Mouse (Mus musculus) kidney, adult 2 months (tissue): ENCODE measurements around the gene Ifi27. TPM values are rescaled to one million over a fixed set of nuclear protein-coding genes. Genes with fewer than 3 reads are reported as not detected.
A peak's percentile ranks its signal among the peaks of the same experiment; 100 is the strongest.
"Not testable (repeated sequence)": the region's sequence is repeated elsewhere in the genome, so short reads cannot be mapped to it uniquely, and the experiment has no call there.

Source experiments
- DNase-seq: peaks from one replicate; pipeline ENCODE4 v3.0.0; 2021
- H3K27ac ChIP-seq: fragments of 200-500 bp; 2 replicates; pipeline ENCODE4 v1.5.1; 2012; ENCODE audit warnings: low read depth, low read length, control low read depth, inconsistent platforms; ENCODE audit not compliant: insufficient read depth
- H3K27me3 ChIP-seq: fragments of 200-500 bp; replicated peaks from 2 replicates; pipeline ENCODE4 v1.6.1; 2012; ENCODE audit warnings: mild to moderate bottlenecking, moderate library complexity, low read length, inconsistent platforms; ENCODE audit not compliant: control insufficient read depth, insufficient read depth
- H3K36me3 ChIP-seq: fragments of 200-500 bp; 2 replicates; pipeline ENCODE4 v1.6.1; 2012; ENCODE audit warnings: mild to moderate bottlenecking, moderate library complexity, low read length, inconsistent platforms; ENCODE audit not compliant: control insufficient read depth, insufficient read depth
- H3K4me1 ChIP-seq: fragments of 200-500 bp; 2 replicates; pipeline ENCODE4 v1.6.1; 2011; ENCODE audit warnings: low read length; ENCODE audit not compliant: control insufficient read depth, insufficient read depth
- H3K4me3 ChIP-seq: fragments of 200-500 bp; 2 replicates; pipeline ENCODE4 v1.5.1; 2011; ENCODE audit warnings: mild to moderate bottlenecking, low read depth, low read length, control low read depth; ENCODE audit not compliant: insufficient read depth
- CTCF ChIP-seq: fragments of 200-500 bp; conservative IDR thresholded peaks from 2 replicates; pipeline ENCODE4 v1.5.1; 2011; ENCODE audit warnings: low read depth, mild to moderate bottlenecking, control low read depth, low read length, moderate library complexity, mixed read lengths; ENCODE audit not compliant: insufficient read depth, insufficient read length
- POLR2A ChIP-seq: fragments of 200-500 bp; IDR thresholded peaks from one replicate; pipeline ENCODE4 v1.6.1; 2011; ENCODE audit warnings: low read depth, low read length, control low read depth
- WGBS: fragments of 180-500 bp; shearing (Covaris S2); methylation state at CpG from one replicate; pipeline ENCODE4 v1.1.7; 2018; 5-methylcytosine and 5-hydroxymethylcytosine counted together
- polyA plus RNA-seq: library from polyadenylated mRNA; depleted of rRNA; stranded (reverse); fragments of >200 nt; gene quantifications from 2 replicates; pipeline ENCODE4 v1.2.3, GENCODE M21; 2012

The Ifi27 gene
- polyA plus RNA-seq, 1 experiment, result 355 TPM

DNA sequence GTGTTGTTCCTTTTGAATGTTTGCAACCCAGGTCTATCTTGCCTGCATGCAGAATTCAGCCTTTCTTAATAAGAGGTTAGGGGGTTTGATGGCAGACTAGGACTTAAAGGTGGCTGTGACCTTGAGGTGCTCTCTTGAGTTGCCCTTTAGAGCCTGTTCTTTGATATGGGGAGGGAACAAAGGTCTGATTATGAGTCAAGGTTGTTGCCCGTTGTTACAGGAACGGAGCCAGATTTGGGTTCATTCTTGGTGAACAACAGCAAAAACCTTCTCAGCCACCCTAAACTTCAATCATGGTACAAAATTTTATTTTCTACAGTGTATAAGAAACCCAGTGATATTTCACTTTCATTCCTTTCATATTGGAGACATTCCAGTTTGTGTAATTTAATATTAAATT lies 581 bp upstream of the Ifi27 start:
- DNase-seq, result peak; percentile 37
- 31% methylated on average over 2 of the region's 2 CpGs for WGBS
- Histone ChIP-seq H3K4me3 (no peak overlapping the region), H3K36me3 (no peaks in the 10 kb centered on the region), H3K27ac (peak overlapping the region; percentile 89), H3K27me3 (no peaks in the 10 kb centered on the region), H3K4me1 (peaks cover 12% of the 10 kb centered on the region)
- TF ChIP-seq CTCF (no peak), POLR2A (no peak)

DNA sequence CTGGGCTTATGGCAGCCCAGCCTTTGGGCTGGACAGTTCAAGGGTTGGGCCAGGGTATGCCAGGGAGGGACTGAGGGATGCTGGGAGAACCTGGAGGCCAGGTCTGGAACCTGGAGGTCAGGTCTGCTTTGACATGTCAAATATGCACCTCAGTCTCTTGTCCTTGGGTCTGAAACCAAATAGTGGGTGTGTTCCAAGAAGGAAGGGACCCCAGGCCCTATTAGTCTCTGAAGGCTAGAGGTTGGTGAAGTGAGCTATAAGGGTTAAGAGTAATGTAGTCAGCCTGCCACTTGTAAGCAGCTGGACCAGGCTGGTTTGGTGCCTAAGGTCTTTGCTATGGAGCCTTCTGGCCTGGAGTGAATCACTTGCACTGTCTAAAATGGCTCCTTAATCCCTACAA lies 850 bp downstream of the Ifi27 start:
- no peak for DNase-seq
- H3K4me3 ChIP-seq, result peak overlapping the region; percentile 61
- H3K27ac ChIP-seq, result peak overlapping the region; percentile 87
- H3K36me3 ChIP-seq, result no peaks in the 10 kb centered on the region
- no peak for TF ChIP-seq CTCF
- no peak for TF ChIP-seq POLR2A
- no peaks in the 10 kb centered on the region for H3K27me3 ChIP-seq
- peaks cover 12% of the 10 kb centered on the region for H3K4me1 ChIP-seq

DNA sequence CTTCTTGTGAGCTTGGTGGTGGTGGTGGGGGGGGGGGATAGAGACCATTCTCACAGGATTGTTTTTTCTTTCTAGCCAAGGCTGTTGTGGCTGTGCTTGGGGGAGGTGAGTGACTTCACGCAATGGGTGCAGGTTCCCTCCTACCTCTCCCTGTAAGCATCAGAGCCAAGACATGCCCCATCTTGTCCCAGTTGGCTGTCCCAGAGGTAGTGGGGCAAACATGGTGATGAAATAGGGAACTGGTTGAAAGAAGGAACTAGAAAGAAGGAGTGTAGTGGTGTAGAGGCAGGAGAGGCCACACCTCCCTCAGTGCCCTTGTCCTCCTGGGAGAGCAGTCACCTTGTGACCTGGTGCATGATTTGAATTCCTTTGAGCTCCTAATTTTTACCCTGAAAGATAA lies 3.6 kb downstream of the Ifi27 start:
- Histone ChIP-seq H3K4me1 (peaks cover 12% of the 10 kb centered on the region), H3K27me3 (no peaks in the 10 kb centered on the region), H3K4me3 (no peak overlapping the region), H3K36me3 (no peaks in the 10 kb centered on the region), H3K27ac (no peak overlapping the region)
- WGBS, result 96% methylated on average over 1 of the region's 1 CpGs
- TF ChIP-seq CTCF, result no peak
- TF ChIP-seq POLR2A, result no peak
- no peak for DNase-seq

DNA sequence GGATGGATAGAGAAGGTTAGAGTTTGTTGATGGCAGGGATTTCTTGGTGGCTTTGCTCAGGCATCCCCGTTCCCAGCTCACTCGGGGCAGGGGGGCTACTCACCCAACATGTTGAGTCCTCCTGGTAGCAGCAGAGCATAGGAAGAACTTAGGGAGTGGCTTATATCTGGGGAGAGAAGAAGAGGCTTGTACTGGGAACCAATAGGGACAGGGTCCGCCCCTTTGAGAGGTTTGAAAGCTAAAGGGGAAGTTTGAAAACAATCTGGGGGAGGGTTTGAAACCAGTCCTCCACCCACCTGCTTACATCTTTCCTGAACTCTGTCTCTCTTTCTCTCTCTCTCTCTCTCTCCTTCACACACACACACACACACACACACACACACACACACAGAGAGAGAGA lies 9.5 kb downstream of the Ifi27 start, which contains the start of gene Ifi27l2a:
Ifi27l2a (minus strand) TSS at position 157 of the 400 bp plus-strand sequence.
- peak within 1 kb of the TSS; percentile 32; the same call in 1 of the 2 replicates for H3K4me3 ChIP-seq
- peak; percentile 35 for DNase-seq
- no peaks in the 10 kb centered on the region for H3K36me3 ChIP-seq
- WGBS, result 45% methylated on average over 3 of the region's 3 CpGs
- no peaks in the 10 kb centered on the region for H3K27me3 ChIP-seq
- no peak within 1 kb of the TSS for H3K27ac ChIP-seq
- H3K4me1 ChIP-seq, result no peaks in the 10 kb centered on the region
- TF ChIP-seq POLR2A, result no peak
- no peak for TF ChIP-seq CTCF

DNA sequence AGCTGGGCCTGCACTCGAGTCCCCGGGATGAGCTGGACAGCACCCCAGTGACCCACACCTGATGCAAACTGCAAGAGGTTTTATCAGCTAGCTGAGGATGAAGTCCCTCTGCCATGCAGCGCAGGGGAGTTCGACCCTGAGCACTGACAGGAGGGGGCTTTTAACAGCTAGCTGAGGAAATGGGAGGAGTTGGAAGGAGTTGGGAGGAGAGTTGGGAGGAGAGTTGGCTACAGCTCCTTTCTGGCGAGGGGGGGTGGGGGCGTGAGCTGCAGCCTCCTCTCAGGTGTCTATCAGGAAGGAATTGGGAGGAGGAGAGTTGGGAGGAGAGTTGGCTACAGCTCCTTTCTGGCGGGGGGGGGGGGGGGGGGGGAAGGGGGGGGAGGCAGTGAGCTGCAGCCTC lies 10.2 kb downstream of the Ifi27 start:
- H3K4me1 ChIP-seq, H3K27ac ChIP-seq, DNase-seq, H3K36me3 ChIP-seq, H3K27me3 ChIP-seq, H3K4me3 ChIP-seq: not testable (repeated sequence)
- WGBS, result 27% methylated on average over 6 of the region's 7 CpGs

DNA sequence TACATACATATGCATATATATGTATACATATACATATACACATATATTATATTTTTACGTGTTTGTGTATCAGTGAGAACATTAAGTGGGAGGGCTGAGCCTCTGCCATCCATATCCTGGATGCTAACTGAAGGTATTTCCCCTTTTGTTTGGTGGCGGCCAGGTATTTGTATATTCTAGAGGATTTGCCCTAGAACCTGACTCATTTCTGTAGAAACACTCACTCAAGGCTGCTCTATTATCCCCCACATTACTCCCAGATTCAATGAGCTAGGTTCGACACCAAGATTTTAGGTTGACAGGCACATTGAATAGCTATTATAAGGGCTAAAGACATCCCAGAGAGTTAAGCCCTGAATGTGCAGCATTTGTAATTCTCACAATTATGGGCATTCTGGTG lies 11.0 kb downstream of the Ifi27 start:
- Histone ChIP-seq H3K4me3 (no peak overlapping the region), H3K27me3 (no peaks in the 10 kb centered on the region), H3K36me3 (no peaks in the 10 kb centered on the region), H3K4me1 (no peaks in the 10 kb centered on the region), H3K27ac (no peak overlapping the region)
- TF ChIP-seq POLR2A, result no peak
- no peak for TF ChIP-seq CTCF
- DNase-seq, result no peak
- WGBS, result 81% methylated on average over 3 of the region's 3 CpGs

DNA sequence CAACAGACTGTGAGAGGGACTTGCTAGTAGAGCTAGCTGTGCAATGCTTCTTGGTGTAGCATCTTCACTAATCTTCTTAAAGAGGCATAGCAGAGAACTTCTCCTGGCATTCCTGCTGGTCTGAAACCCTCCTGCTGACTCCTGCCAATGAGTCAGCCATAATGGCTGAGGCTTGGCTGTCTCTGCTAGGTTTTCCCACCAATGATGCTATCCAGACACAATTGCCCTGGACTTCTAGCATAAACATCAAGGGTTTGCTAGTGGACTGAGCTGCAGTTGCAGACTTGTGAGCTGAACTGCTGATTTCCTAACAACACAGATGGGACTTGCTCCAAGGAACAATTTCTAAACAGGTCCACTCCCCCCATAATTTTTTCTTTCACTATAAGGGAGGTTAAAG lies 19.4 kb downstream of the Ifi27 start:
- no peak overlapping the region for H3K4me3 ChIP-seq
- H3K27me3 ChIP-seq, result no peaks in the 10 kb centered on the region
- no peak overlapping the region for H3K27ac ChIP-seq
- DNase-seq, result no peak
- no peaks in the 10 kb centered on the region for H3K36me3 ChIP-seq
- no peak for TF ChIP-seq CTCF
- TF ChIP-seq POLR2A, result no peak
- H3K4me1 ChIP-seq, result no peaks in the 10 kb centered on the region

DNA sequence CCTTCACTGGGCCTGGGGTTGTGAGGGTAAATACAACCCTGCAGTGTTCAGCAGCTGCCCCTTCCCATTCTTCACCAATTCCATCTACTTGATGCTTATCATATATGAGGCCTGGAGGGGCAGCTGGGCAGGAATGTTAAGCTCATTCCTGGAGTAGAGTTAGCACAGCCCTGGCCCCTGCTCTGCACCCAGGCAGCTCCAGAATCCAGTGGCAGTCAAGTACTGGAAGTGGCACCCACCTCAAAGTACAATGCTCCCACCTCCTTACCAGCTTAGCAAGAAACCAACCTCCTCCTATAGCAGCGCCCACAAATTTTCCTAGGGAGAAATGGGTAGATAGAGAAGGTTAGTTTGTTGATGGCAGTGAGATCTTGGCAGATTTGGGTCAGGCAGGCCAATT lies 22.7 kb downstream of the Ifi27 start:
- not testable (repeated sequence) for H3K4me3 ChIP-seq, H3K36me3 ChIP-seq, H3K27me3 ChIP-seq, H3K4me1 ChIP-seq, H3K27ac ChIP-seq, DNase-seq
- WGBS, result no CpG with 5 or more reads among the region's 1 CpGs
